11 mouse cellular contexts compared by ENCODE assay signal in genomic region chr6:149343802-149344201, GRCm38 (mm10). TPM values are rescaled to one million over a fixed set of nuclear protein-coding genes. Genes with fewer than 3 reads are reported as not detected.
DNase-seq lines count a peak whose midpoint lies in the region; ATAC-seq and TF ChIP-seq lines count a peak whose summit lies in the region.
"Had no signal": no experiment of that assay in that cellular context is flagged by ENCODE, and none has a peak within 500 bp of the region (broad histone marks: within the 10 kb centered on the region; RNA-seq: fewer than 3 reads in every experiment).

No protein-coding gene starts in this region.

- H3K27me3 ChIP-seq in heart, adult 2 months (ENCODE audit: control insufficient read depth, insufficient read depth, low read length), result no peaks in the 10 kb centered on the region
- no peaks in the 10 kb centered on the region for H3K27me3 ChIP-seq in kidney, postnatal 0 days (ENCODE audit: insufficient read depth, low read length)
- no peaks in the 10 kb centered on the region for H3K27me3 ChIP-seq in forebrain, embryonic 15.5 days

- peak in 1 of 2 experiments; percentile 41 for DNase-seq in heart, adult 2 months
- no peak for DNase-seq in heart, adult 11 months
- peak; percentile 82 for DNase-seq in 416B (ENCODE audit: low read depth)
- DNase-seq in fat pad, adult 2 months (ENCODE audit: extremely low read depth, low read depth, low spot score), result peak; percentile 19
- DNase-seq in kidney, postnatal 0 days (ENCODE audit: low spot score), result peak; percentile 42
- DNase-seq in frontal cortex, postnatal 10 days (ENCODE audit: low spot score in 2 of 2), result no peak
- DNase-seq in spleen, postnatal 4 days (ENCODE audit: low spot score in 2 of 2), result no peak
- DNase-seq: embryo, embryonic 11 days; lung, adult 2 months had no signal

- 0 out of 2 replicates have a peak, but pooled peaks cover 6% of the 10 kb centered on the region for H3K9me3 ChIP-seq in kidney, postnatal 0 days (replicated peaks; ENCODE audit: low read length)
- H3K9me3 ChIP-seq in forebrain, embryonic 15.5 days, result no peaks in the 10 kb centered on the region

- no peak overlapping the region for H3K4me2 ChIP-seq in kidney, postnatal 0 days (ENCODE audit: low read length)
- H3K4me2 ChIP-seq in forebrain, embryonic 15.5 days (replicated peaks), result no peak overlapping the region

- WGBS in heart, adult 2 months, result 10% methylated on average over 2 of the region's 2 CpGs
- WGBS in kidney, postnatal 0 days, result 17% methylated on average over 2 of the region's 2 CpGs
- 56% methylated on average over 2 of the region's 2 CpGs for WGBS in forebrain, embryonic 15.5 days

- no peaks in the 10 kb centered on the region for H3K79me2 ChIP-seq in heart, adult 2 months (replicated peaks; ENCODE audit: control insufficient read depth, insufficient read depth, low read length)

- no peak overlapping the region for H3K9ac ChIP-seq in heart, adult 2 months (ENCODE audit: low read depth, low read length)
- H3K9ac ChIP-seq in kidney, postnatal 0 days (ENCODE audit: low read depth, low read length), result no peak overlapping the region
- H3K9ac ChIP-seq in forebrain, embryonic 15.5 days (replicated peaks), result no peak overlapping the region

- no peak for TF ChIP-seq CTCF in heart, adult 2 months (IDR thresholded peaks at IDR 0.05)
- no peak for TF ChIP-seq CTCF in kidney, postnatal 0 days (IDR thresholded peaks at IDR 0.05; ENCODE audit: low read depth)

- intact Hi-C loops in heart, adult 2 months (cut with DNase I), result no loop called here

- 0 out of 2 replicates have a peak, but pooled peaks have one; percentile 19 for TF ChIP-seq EP300 in heart, adult 2 months (IDR thresholded peaks at IDR 0.05; ENCODE audit: insufficient read depth, low read depth, low read length)

- ATAC-seq in kidney, postnatal 0 days (replicated peaks; ENCODE audit: low FRiP score, low read depth), result peak; percentile 59; the same call in 1 of the 2 replicates
- ATAC-seq in forebrain, embryonic 15.5 days (replicated peaks), result no peak
- ATAC-seq: forebrain, embryonic 14.5 days had no signal

- H3K4me1 ChIP-seq in heart, adult 2 months (ENCODE audit: control insufficient read depth, insufficient read depth, low read length), result no peaks in the 10 kb centered on the region
- H3K4me1 ChIP-seq in kidney, postnatal 0 days (replicated peaks; ENCODE audit: insufficient read depth, low read length), result no peaks in the 10 kb centered on the region
- no peaks in the 10 kb centered on the region for H3K4me1 ChIP-seq in forebrain, embryonic 15.5 days

- TF ChIP-seq POLR2A in heart, adult 2 months (IDR thresholded peaks at IDR 0.05; ENCODE audit: insufficient read depth, low read depth, low read length), result no peak

- no peak overlapping the region for H3K4me3 ChIP-seq in heart, adult 2 months
- no peak overlapping the region for H3K4me3 ChIP-seq in kidney, postnatal 0 days (replicated peaks; ENCODE audit: low read depth, low read length)
- H3K4me3 ChIP-seq in forebrain, embryonic 15.5 days, result no peak overlapping the region

- no peaks in the 10 kb centered on the region for H3K36me3 ChIP-seq in heart, adult 2 months (ENCODE audit: control insufficient read depth, insufficient read depth, low read length)
- H3K36me3 ChIP-seq in kidney, postnatal 0 days (ENCODE audit: insufficient read depth, low read length), result no peaks in the 10 kb centered on the region
- H3K36me3 ChIP-seq in forebrain, embryonic 15.5 days, result no peaks in the 10 kb centered on the region

- H3K27ac ChIP-seq in heart, adult 2 months, result peak overlapping the region; percentile 17
- H3K27ac ChIP-seq in kidney, postnatal 0 days, result peak overlapping the region; percentile 36; the same call in 1 of the 2 replicates
- H3K27ac ChIP-seq in forebrain, embryonic 15.5 days (replicated peaks), result no peak overlapping the region

RNA-seq across cellular contexts. Expression of gene Resf1, which starts 34.6 kb away (rescaled TPM):
- total RNA-seq in heart, adult 2 months (2021), result 10 to 100 TPM; 30.8 to 31.1 TPM
- 8.0 and 11.3 TPM in 2 replicates for polyA plus RNA-seq in heart, adult 2 months (2012; rRNA removed)
- 45.5 and 46.6 TPM in 2 replicates for polyA plus RNA-seq in kidney, postnatal 0 days (2015; fragmentation: Nextera tagmentation; extraction: Ambion mirVana)
- 39.8 and 40.8 TPM in 2 replicates for polyA plus RNA-seq in forebrain, embryonic 15.5 days (2015; fragmentation: Nextera tagmentation; extraction: Ambion mirVana)

Comparison
In these comparisons a context has a peak if more than half of its experiments do, and no peak if none do; other contexts are left out.
1. DNase-seq: peak in 416B (single experiment), fat pad, adult 2 months (single experiment) and kidney, postnatal 0 days (single experiment); none in heart, adult 11 months (single experiment), frontal cortex, postnatal 10 days (0 of 2) and spleen, postnatal 4 days (0 of 2).